Mouse (Mus musculus) frontal cortex, adult 2 months (tissue): Measurements from ENCODE around the gene Lamc3. TPM values are rescaled to one million over a fixed set of nuclear protein-coding genes. Genes with fewer than 3 reads are reported as not detected.
"Not testable (repeated sequence)": the region's sequence is repeated elsewhere in the genome, so short reads cannot be mapped to it uniquely, and the experiment has no call there.

Source experiments
- DNase-seq, 2 experiments: peaks; one replicate each; pipeline ENCODE4 v3.0.0; 2022; ENCODE audit warnings: low spot score in 1 of 2; ENCODE audit errors: extremely low spot score in 1 of 2
- polyA plus RNA-seq: library from polyadenylated mRNA; depleted of rRNA; stranded (reverse); fragments of >200 nt; gene quantifications from 2 replicates; pipeline ENCODE4 v1.2.3, GENCODE M21; 2012

Gene Lamc3
- polyA plus RNA-seq, 1 experiment = 4.6 TPM

- DNase-seq = no peak
Measured at GRCm38 (mm10) chr2:31874290-31874855, 12.7 kb upstream of the Lamc3 start.

GRCm38 (mm10) chr2:31876446-31876845, 10.6 kb upstream of the Lamc3 start:
- DNase-seq = peak in 1 of 2 experiments; percentile 54

GRCm38 (mm10) chr2:31878610-31879009, 8.5 kb upstream of the Lamc3 start:
- no peak for DNase-seq

- no peak for DNase-seq
Measured at GRCm38 (mm10) chr2:31880868-31881267, 6.2 kb upstream of the Lamc3 start.

GRCm38 (mm10) chr2:31883061-31883460, 4.0 kb upstream of the Lamc3 start:
- no peak for DNase-seq

GRCm38 (mm10) chr2:31884806-31885205, 2.3 kb upstream of the Lamc3 start:
- DNase-seq = peak in 1 of 2 experiments; percentile 73

- no peak for DNase-seq
Measured at GRCm38 (mm10) chr2:31888871-31889270, 1.8 kb downstream of the Lamc3 start.

GRCm38 (mm10) chr2:31891219-31891618, 4.1 kb downstream of the Lamc3 start:
- DNase-seq = no peak

- no peak for DNase-seq
Measured at GRCm38 (mm10) chr2:31893110-31893669, 6.1 kb downstream of the Lamc3 start.

GRCm38 (mm10) chr2:31894221-31894870, 7.3 kb downstream of the Lamc3 start:
- DNase-seq = peak; percentile 14 to 71

- DNase-seq = no peak
Measured at GRCm38 (mm10) chr2:31900932-31901331, 13.8 kb downstream of the Lamc3 start.

GRCm38 (mm10) chr2:31901659-31902362, 14.7 kb downstream of the Lamc3 start:
- no peak for DNase-seq

GRCm38 (mm10) chr2:31904089-31904488, 17.0 kb downstream of the Lamc3 start:
- no peak for DNase-seq

- DNase-seq = no peak
Measured at GRCm38 (mm10) chr2:31904622-31905021, 17.5 kb downstream of the Lamc3 start.

GRCm38 (mm10) chr2:31905682-31906081, 18.6 kb downstream of the Lamc3 start:
- DNase-seq = no peak

GRCm38 (mm10) chr2:31906407-31906806, 19.3 kb downstream of the Lamc3 start:
- peak; percentile 18 to 66 for DNase-seq

GRCm38 (mm10) chr2:31912575-31912974, 25.5 kb downstream of the Lamc3 start:
- DNase-seq = peak in 1 of 2 experiments; percentile 31

GRCm38 (mm10) chr2:31914213-31914612, 27.1 kb downstream of the Lamc3 start:
- not testable (repeated sequence) for DNase-seq

- DNase-seq = peak; percentile 35 to 90
Measured at GRCm38 (mm10) chr2:31915112-31915511, 28.0 kb downstream of the Lamc3 start.

- peak in 1 of 2 experiments; percentile 56 for DNase-seq
Measured at GRCm38 (mm10) chr2:31917636-31918035, 30.5 kb downstream of the Lamc3 start.

- no peak for DNase-seq
Measured at GRCm38 (mm10) chr2:31923645-31924044, 36.6 kb downstream of the Lamc3 start.
